ENCODE assay signal across 11 mouse cellular contexts in genomic region chr2:26582741-26583140, GRCm38 (mm10). TPM values are rescaled to one million over a fixed set of nuclear protein-coding genes. Genes with fewer than 3 reads are reported as not detected.
DNase-seq lines count a peak whose midpoint lies in the region; ATAC-seq and TF ChIP-seq lines count a peak whose summit lies in the region.
"Had no signal": no experiment of that assay in that cellular context is flagged by ENCODE, and none has a peak within 500 bp of the region (broad histone marks: within the 10 kb centered on the region; RNA-seq: fewer than 3 reads in every experiment).

No protein-coding gene starts in this region.

- no peak for TF ChIP-seq CTCF in forebrain, postnatal 0 days (IDR thresholded peaks at IDR 0.05; ENCODE audit: low read depth)
- TF ChIP-seq CTCF in kidney, postnatal 0 days (IDR thresholded peaks at IDR 0.05; ENCODE audit: low read depth), result no peak

- no peak overlapping the region for H3K4me2 ChIP-seq in forebrain, embryonic 11.5 days (ENCODE audit: low read depth, low read length, severe bottlenecking)
- no peak overlapping the region for H3K4me2 ChIP-seq in forebrain, postnatal 0 days (ENCODE audit: low read depth)
- H3K4me2 ChIP-seq in kidney, postnatal 0 days (ENCODE audit: low read length), result no peak overlapping the region
- H3K4me2 ChIP-seq in embryonic facial prominence, embryonic 15.5 days (replicated peaks), result no peak overlapping the region
- 0 out of 2 replicates have a peak overlapping the region, but pooled peaks have one; percentile 4 for H3K4me2 ChIP-seq in liver, embryonic 13.5 days

- H3K4me3 ChIP-seq in forebrain, embryonic 11.5 days (ENCODE audit: low read depth, low read length), result no peak overlapping the region
- no peak overlapping the region for H3K4me3 ChIP-seq in forebrain, postnatal 0 days (ENCODE audit: low read depth, low read length)
- H3K4me3 ChIP-seq in kidney, postnatal 0 days (replicated peaks; ENCODE audit: low read depth, low read length), result no peak overlapping the region
- no peak overlapping the region for H3K4me3 ChIP-seq in embryonic facial prominence, embryonic 15.5 days (replicated peaks)
- H3K4me3 ChIP-seq in liver, embryonic 13.5 days (replicated peaks), result no peak overlapping the region

- ATAC-seq in forebrain, embryonic 11.5 days (replicated peaks; ENCODE audit: low FRiP score), result no peak
- ATAC-seq in forebrain, postnatal 0 days, result no peak
- ATAC-seq in kidney, postnatal 0 days (replicated peaks; ENCODE audit: low FRiP score, low read depth), result no peak
- no peak for ATAC-seq in embryonic facial prominence, embryonic 15.5 days (ENCODE audit: insufficient number of reproducible peaks, low FRiP score, low TSS enrichment, low read depth)
- ATAC-seq in liver, embryonic 13.5 days (ENCODE audit: low read depth), result no peak

- no peaks in the 10 kb centered on the region for H3K36me3 ChIP-seq in forebrain, embryonic 11.5 days (ENCODE audit: control insufficient read depth, insufficient read depth, low read length)
- H3K36me3 ChIP-seq in forebrain, postnatal 0 days (ENCODE audit: insufficient read depth), result no peaks in the 10 kb centered on the region
- no peaks in the 10 kb centered on the region for H3K36me3 ChIP-seq in kidney, postnatal 0 days (ENCODE audit: insufficient read depth, low read length)
- no peaks in the 10 kb centered on the region for H3K36me3 ChIP-seq in embryonic facial prominence, embryonic 15.5 days
- H3K36me3 ChIP-seq in liver, embryonic 13.5 days, result no peaks in the 10 kb centered on the region

- H3K27ac ChIP-seq in forebrain, embryonic 11.5 days (ENCODE audit: low read depth, low read length), result no peak overlapping the region
- H3K27ac ChIP-seq in forebrain, postnatal 0 days (ENCODE audit: low read depth, low read length), result no peak overlapping the region
- H3K27ac ChIP-seq in kidney, postnatal 0 days, result peak overlapping the region; percentile 77
- peak overlapping the region; percentile 39; the same call in 1 of the 2 replicates for H3K27ac ChIP-seq in embryonic facial prominence, embryonic 15.5 days (replicated peaks)
- no peak overlapping the region for H3K27ac ChIP-seq in liver, embryonic 13.5 days

- H3K4me1 ChIP-seq in forebrain, embryonic 11.5 days (replicated peaks; ENCODE audit: control insufficient read depth, insufficient read depth, low read length), result peaks cover 2% of the 10 kb centered on the region; the same call in 1 of the 2 replicates
- 0 out of 2 replicates have a peak, but pooled peaks cover 5% of the 10 kb centered on the region for H3K4me1 ChIP-seq in forebrain, postnatal 0 days (ENCODE audit: insufficient read depth)
- H3K4me1 ChIP-seq in kidney, postnatal 0 days (replicated peaks; ENCODE audit: insufficient read depth, low read length), result 0 out of 2 replicates have a peak, but pooled peaks cover 4% of the 10 kb centered on the region
- H3K4me1 ChIP-seq in embryonic facial prominence, embryonic 15.5 days, result peaks cover 28% of the 10 kb centered on the region
- H3K4me1 ChIP-seq in liver, embryonic 13.5 days (replicated peaks), result peaks cover 65% of the 10 kb centered on the region

- no peaks in the 10 kb centered on the region for H3K27me3 ChIP-seq in forebrain, embryonic 11.5 days (ENCODE audit: control insufficient read depth, insufficient read depth, low read length)
- no peaks in the 10 kb centered on the region for H3K27me3 ChIP-seq in forebrain, postnatal 0 days (ENCODE audit: insufficient read depth, low read length)
- H3K27me3 ChIP-seq in kidney, postnatal 0 days (ENCODE audit: insufficient read depth, low read length), result no peaks in the 10 kb centered on the region
- H3K27me3 ChIP-seq in embryonic facial prominence, embryonic 15.5 days, result no peaks in the 10 kb centered on the region
- peaks cover 8% of the 10 kb centered on the region; the same call in 1 of the 2 replicates for H3K27me3 ChIP-seq in liver, embryonic 13.5 days

- peak; percentile 48 for DNase-seq in forebrain, embryonic 11.5 days (ENCODE audit: low spot score)
- DNase-seq in forebrain, postnatal 0 days, result no peak
- DNase-seq in kidney, postnatal 0 days (ENCODE audit: low spot score), result no peak
- DNase-seq in kidney, postnatal 4 days, result no peak
- DNase-seq in liver, embryonic 13.5 days, result no peak
- DNase-seq in gastrocnemius, postnatal 10 days, result no peak
- DNase-seq in thymus, postnatal 25 days, result no peak
- DNase-seq: thymus, adult 18-20 months had no signal

- no peak overlapping the region for H3K9ac ChIP-seq in forebrain, embryonic 11.5 days (ENCODE audit: low read length)
- no peak overlapping the region for H3K9ac ChIP-seq in forebrain, postnatal 0 days
- no peak overlapping the region for H3K9ac ChIP-seq in kidney, postnatal 0 days (ENCODE audit: low read depth, low read length)
- no peak overlapping the region for H3K9ac ChIP-seq in embryonic facial prominence, embryonic 15.5 days
- no peak overlapping the region for H3K9ac ChIP-seq in liver, embryonic 13.5 days

- 86% methylated on average over 7 of the region's 7 CpGs for WGBS in forebrain, embryonic 11.5 days
- WGBS in forebrain, postnatal 0 days, result 67% methylated on average over 7 of the region's 7 CpGs
- 70% methylated on average over 7 of the region's 7 CpGs for WGBS in kidney, postnatal 0 days
- 65% methylated on average over 7 of the region's 7 CpGs for WGBS in embryonic facial prominence, embryonic 15.5 days
- WGBS in liver, embryonic 13.5 days (ENCODE audit: insufficient replicate concordance), result 64% methylated on average over 7 of the region's 7 CpGs

- no peaks in the 10 kb centered on the region for H3K9me3 ChIP-seq in forebrain, embryonic 11.5 days (ENCODE audit: control insufficient read depth, low read length)
- H3K9me3 ChIP-seq in forebrain, postnatal 0 days (ENCODE audit: low read length), result no peaks in the 10 kb centered on the region
- no peaks in the 10 kb centered on the region for H3K9me3 ChIP-seq in kidney, postnatal 0 days (replicated peaks; ENCODE audit: low read length)
- no peaks in the 10 kb centered on the region for H3K9me3 ChIP-seq in embryonic facial prominence, embryonic 15.5 days (replicated peaks)
- no peaks in the 10 kb centered on the region for H3K9me3 ChIP-seq in liver, embryonic 13.5 days (replicated peaks)

RNA-seq across cellular contexts. Expression of gene Egfl7, which starts 2.9 kb away (rescaled TPM):
- 58.4 and 63.7 TPM in 2 replicates for polyA plus RNA-seq in forebrain, embryonic 11.5 days (2014; fragmentation: Nextera tagmentation; extraction: Ambion mirVana)
- 63.9 and 64.6 TPM in 2 replicates for total RNA-seq in forebrain, postnatal 0 days (2014; rRNA removed)
- 52.8 and 67.3 TPM in 2 replicates for polyA plus RNA-seq in forebrain, postnatal 0 days (2015; fragmentation: Nextera tagmentation; extraction: Ambion mirVana)
- 199 and 211 TPM in 2 replicates for polyA plus RNA-seq in kidney, postnatal 0 days (2015; fragmentation: Nextera tagmentation; extraction: Ambion mirVana)
- 111 and 125 TPM in 2 replicates for polyA plus RNA-seq in embryonic facial prominence, embryonic 15.5 days (2015; fragmentation: Nextera tagmentation; extraction: Ambion mirVana)
- polyA plus RNA-seq in liver, embryonic 13.5 days (2015; fragmentation: Nextera tagmentation; extraction: Ambion mirVana), result 69.4 and 79.4 TPM in 2 replicates
- 100 to 1,000 TPM; 104 to 147 TPM for total RNA-seq in gastrocnemius, postnatal 10 days (2021)

RNA-seq across cellular contexts. Expression of gene Gm20532, which starts 3.7 kb away (rescaled TPM):
- not detected in 2 replicates for polyA plus RNA-seq in forebrain, embryonic 11.5 days (2014; fragmentation: Nextera tagmentation; extraction: Ambion mirVana)
- total RNA-seq in forebrain, postnatal 0 days (2014; rRNA removed), result not detected in 2 replicates
- polyA plus RNA-seq in forebrain, postnatal 0 days (2015; fragmentation: Nextera tagmentation; extraction: Ambion mirVana), result not detected in 2 replicates
- polyA plus RNA-seq in kidney, postnatal 0 days (2015; fragmentation: Nextera tagmentation; extraction: Ambion mirVana), result not detected in 2 replicates
- polyA plus RNA-seq in embryonic facial prominence, embryonic 15.5 days (2015; fragmentation: Nextera tagmentation; extraction: Ambion mirVana), result not detected in 2 replicates
- polyA plus RNA-seq in liver, embryonic 13.5 days (2015; fragmentation: Nextera tagmentation; extraction: Ambion mirVana), result not detected in 2 replicates
- under 1 TPM in 1 of 2 experiments, not detected in 1; 0.40 TPM for total RNA-seq in gastrocnemius, postnatal 10 days (2021)
- total RNA-seq: left cerebral cortex, postnatal 36 days; midbrain, postnatal 0 days had no signal

RNA-seq across cellular contexts. Expression of gene Agpat2, which starts 21.5 kb away (rescaled TPM):
- 6.0 and 8.9 TPM in 2 replicates for polyA plus RNA-seq in forebrain, embryonic 11.5 days (2014; fragmentation: Nextera tagmentation; extraction: Ambion mirVana)
- total RNA-seq in forebrain, postnatal 0 days (2014; rRNA removed), result 7.8 and 10.0 TPM in 2 replicates
- 4.8 and 6.2 TPM in 2 replicates for polyA plus RNA-seq in forebrain, postnatal 0 days (2015; fragmentation: Nextera tagmentation; extraction: Ambion mirVana)
- polyA plus RNA-seq in kidney, postnatal 0 days (2015; fragmentation: Nextera tagmentation; extraction: Ambion mirVana), result 53.8 and 57.1 TPM in 2 replicates
- 31.7 and 32.2 TPM in 2 replicates for polyA plus RNA-seq in embryonic facial prominence, embryonic 15.5 days (2015; fragmentation: Nextera tagmentation; extraction: Ambion mirVana)
- polyA plus RNA-seq in liver, embryonic 13.5 days (2015; fragmentation: Nextera tagmentation; extraction: Ambion mirVana), result 30.9 and 32.7 TPM in 2 replicates
- 1 to 10 TPM; 9.3 to 9.4 TPM for total RNA-seq in gastrocnemius, postnatal 10 days (2021)

RNA-seq across cellular contexts. Expression of gene Fam69b, which starts 45.5 kb away (rescaled TPM):
- 49.8 and 63.8 TPM in 2 replicates for polyA plus RNA-seq in forebrain, embryonic 11.5 days (2014; fragmentation: Nextera tagmentation; extraction: Ambion mirVana)
- 193 and 214 TPM in 2 replicates for total RNA-seq in forebrain, postnatal 0 days (2014; rRNA removed)
- 143 TPM in 2 replicates for polyA plus RNA-seq in forebrain, postnatal 0 days (2015; fragmentation: Nextera tagmentation; extraction: Ambion mirVana)
- polyA plus RNA-seq in kidney, postnatal 0 days (2015; fragmentation: Nextera tagmentation; extraction: Ambion mirVana), result 27.3 and 29.5 TPM in 2 replicates
- polyA plus RNA-seq in embryonic facial prominence, embryonic 15.5 days (2015; fragmentation: Nextera tagmentation; extraction: Ambion mirVana), result 44.0 and 48.6 TPM in 2 replicates
- 2.1 and 2.3 TPM in 2 replicates for polyA plus RNA-seq in liver, embryonic 13.5 days (2015; fragmentation: Nextera tagmentation; extraction: Ambion mirVana)
- total RNA-seq in gastrocnemius, postnatal 10 days (2021), result 1 to 10 TPM; 2.9 to 3.4 TPM

Comparison
In these comparisons a context has a peak if more than half of its experiments do, and no peak if none do; other contexts are left out.
1. H3K27ac ChIP-seq: peak in kidney, postnatal 0 days (single experiment) and embryonic facial prominence, embryonic 15.5 days (single experiment); none in forebrain, embryonic 11.5 days (single experiment), forebrain, postnatal 0 days (single experiment) and liver, embryonic 13.5 days (single experiment).